Mouse (Mus musculus) layer of hippocampus, adult 18-20 months (tissue): ENCODE measurements around the gene Clec4a3. TPM values are rescaled to one million over a fixed set of nuclear protein-coding genes. Genes with fewer than 3 reads are reported as not detected.
"Not testable (repeated sequence)": the region's sequence is repeated elsewhere in the genome, so short reads cannot be mapped to it uniquely, and the experiment has no call there.

Experiments
- DNase-seq, 2 experiments: peaks; one replicate each; pipeline ENCODE4 v3.0.0; 2022; ENCODE audit warnings: low spot score in 2 of 2
- long read RNA-seq: library from polyadenylated mRNA; stranded (forward); transcript quantifications from one replicate; pipeline ENCODE4 v2.0.0, GENCODE M21; 2021
- total RNA-seq, 2 experiments: library from RNA; stranded (reverse); gene quantifications; 2 replicates each; pipeline ENCODE4 v1.2.3; 2021

Clec4a3 gene
- under 1 TPM; 0.38 to 0.82 TPM for total RNA-seq
- long read RNA-seq, result 0 reads

DNA sequence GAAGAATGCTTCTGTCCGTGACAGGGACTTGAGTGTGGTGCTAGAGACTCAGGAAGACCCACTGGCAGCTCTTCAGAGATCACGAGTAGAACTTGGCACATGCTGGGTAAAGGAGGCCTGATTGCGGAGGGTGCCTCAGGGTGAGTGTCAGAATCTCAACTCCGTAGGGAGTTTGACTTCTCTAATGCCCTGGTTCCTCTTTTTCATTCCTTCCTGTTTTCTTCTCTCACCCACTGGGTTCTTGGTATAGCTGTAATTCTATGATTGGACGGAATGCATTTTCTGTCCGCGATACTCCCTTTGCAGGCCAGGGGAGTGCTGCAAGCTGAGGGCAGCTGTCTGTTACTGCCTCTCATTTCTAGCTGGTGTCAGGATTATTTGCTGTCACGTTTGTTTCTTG is at the start of gene Clec4a3:
Gene Clec4a3 (plus strand): TSS at position 115 of the 400 bp plus-strand sequence.
- no peak for DNase-seq

DNA sequence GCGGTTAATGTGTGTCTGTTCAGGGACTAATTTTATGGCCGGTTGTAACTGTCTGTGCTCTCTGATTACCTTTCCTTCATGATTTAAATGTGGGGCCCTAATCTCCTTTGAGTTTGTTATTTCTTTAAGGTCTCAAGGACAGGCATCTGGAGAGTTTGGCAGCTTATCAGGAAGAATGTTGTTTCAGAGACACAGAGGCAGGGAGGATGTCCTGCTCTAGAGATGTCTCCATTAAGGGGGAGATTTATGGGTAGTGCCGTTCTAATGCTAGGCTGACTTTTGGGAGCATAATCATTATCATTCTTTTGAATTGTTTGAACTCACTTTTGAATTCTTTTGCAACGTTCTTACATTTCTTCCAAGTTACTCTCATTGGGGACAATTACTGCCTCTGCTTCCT is 32.4 kb upstream of the Clec4a3 start:
- DNase-seq, result no peak

DNA sequence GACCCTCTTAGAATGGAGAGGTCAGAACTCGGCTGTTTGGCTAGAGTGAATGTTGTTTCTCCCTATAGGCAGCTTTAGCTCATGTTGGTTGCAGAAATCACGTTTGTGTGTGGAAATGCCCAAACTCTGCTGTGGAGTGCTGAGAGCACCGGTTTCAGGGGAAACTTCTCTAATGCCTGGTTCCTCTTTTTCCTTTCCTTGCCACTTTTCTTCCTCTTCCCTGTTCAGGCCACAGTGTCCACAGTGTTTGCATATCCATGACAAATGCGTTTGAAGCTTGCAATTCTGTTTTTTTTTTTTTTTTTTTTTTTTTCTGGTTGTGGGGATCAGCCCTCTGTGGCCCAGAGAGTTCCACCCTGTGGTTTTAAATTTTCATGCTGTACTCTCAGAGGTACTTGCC is 30.9 kb upstream of the Clec4a3 start, which contains the start of gene Clec4a1:
Gene Clec4a1 (plus strand): TSS at position 398 of the 400 bp plus-strand sequence.
- DNase-seq, result no peak

DNA sequence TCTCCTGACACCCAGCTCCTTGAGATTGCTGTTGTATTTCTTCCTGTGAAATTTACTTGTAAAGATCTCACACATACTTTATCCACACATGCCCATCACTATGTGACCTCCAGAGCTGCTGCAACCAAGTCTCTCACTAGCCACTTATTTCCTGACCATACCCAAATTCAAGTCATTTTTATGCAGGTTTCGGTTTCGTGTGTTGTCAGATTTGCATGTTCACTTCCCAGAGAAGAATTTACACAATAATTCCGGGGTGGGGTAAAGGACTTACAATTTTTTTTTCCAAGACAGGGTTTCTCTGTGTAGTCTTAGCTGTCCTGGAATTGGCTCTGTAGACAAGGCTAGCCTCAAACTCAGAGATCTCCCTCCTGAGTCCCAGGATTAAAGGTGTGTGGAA is 17.5 kb upstream of the Clec4a3 start:
- DNase-seq, result no peak

DNA sequence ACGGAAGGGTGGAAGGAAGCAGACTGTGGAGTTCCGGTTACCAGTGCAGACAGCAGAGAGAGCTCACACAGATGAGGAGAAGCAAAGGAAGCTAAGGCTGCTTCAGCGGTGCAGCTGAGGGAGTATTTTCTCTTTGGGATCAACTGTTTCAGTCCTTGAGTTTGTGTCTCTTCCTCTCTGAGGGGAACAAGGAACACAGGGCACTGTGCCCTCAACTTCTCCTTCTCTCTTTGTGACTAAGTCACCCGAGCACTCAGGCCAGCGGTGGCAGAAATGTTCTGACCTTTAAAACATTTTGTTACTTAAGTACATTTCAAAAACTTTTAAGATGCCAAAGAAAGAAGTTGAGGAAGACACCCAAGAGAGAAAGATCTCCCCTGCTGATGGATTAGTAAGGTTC is 12.7 kb upstream of the Clec4a3 start:
- no peak for DNase-seq

DNA sequence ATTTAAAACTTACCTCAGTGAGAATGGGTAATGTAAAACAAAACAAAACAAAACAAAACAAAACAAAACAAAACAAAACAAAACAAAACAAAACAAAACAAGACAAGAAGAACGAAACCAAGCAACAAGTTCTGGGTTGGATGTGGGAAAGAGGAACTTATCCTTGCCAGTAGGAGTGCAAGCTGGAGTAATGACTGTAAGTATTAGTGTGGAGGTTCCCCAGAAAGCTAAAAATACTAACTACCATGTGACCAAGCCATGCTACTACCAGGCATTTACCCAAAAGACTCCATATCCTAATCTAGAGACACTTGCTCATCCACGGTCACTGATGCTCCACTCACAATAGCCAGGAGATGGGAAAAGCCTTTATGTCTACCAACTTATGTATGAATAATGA is 5.6 kb upstream of the Clec4a3 start:
- no peak for DNase-seq

DNA sequence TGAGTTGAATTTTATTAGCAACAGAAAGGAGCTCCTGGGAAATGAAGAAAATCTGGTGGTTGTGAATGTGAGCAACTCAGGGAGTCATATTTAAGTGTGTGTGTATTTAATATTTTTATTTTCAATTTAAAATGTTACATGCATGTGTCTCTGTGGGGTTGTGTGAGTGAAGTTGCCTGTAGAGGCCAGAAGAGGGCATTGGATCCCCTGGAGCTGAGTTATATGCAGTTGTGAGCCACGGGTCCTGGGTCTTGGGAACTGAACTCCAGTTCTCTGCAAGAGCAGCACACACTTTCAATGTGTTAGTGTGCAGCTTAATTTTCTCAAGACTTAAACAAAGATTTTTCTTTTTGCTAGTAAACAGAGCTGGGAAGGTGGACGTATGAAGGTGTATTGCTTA is 12.2 kb downstream of the Clec4a3 start:
- DNase-seq, result no peak

DNA sequence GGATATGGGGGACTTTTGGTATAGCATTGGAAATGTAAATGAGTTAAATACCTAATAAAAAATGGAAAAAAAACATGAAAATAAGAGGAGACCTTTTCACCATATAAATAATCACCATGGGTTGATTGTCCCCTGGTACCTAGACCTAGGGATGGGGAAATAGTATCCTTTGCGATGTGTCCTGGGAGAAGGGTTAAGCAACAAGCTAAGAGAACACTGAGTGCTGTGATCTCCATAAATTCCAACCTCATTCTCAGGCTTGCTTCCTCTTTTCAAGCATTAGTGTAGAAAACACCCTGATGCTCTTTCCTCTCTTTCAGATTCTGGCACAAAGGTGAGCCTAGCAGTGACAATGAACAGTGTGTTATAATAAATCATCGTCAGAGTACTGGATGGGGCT is 16.7 kb downstream of the Clec4a3 start:
- no peak for DNase-seq

DNA sequence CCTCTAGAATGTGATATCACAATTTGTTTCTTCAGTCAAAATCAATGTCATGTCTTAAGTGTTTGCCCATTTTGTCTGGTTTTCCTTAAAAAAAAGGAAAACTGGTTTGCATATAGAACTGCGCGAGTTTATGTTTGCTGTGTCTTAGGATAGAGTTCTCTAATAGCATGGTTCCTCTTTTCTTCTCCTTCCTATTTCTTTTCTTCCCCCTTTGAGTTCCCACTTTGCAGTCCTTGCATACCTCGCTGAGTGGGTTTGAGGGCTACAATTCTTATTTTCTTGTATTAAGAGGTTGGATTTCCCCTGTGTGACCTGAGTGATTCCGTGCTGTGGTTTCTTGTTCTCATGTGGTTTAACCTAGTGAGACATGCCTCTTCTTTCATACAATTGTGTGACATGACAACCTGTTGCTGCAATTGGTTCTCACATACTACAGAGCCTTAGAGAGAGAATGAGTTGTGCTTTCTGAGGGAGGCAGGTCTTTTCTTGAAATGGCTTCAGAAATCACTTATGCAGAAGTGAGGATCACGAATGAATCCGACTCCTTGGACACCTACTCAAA is 37.6 kb downstream of the Clec4a3 start, which contains the start of gene Clec4a4:
Gene Clec4a4 (plus strand): TSS at position 492 of the 562 bp plus-strand sequence.
- DNase-seq, result no peak

DNA sequence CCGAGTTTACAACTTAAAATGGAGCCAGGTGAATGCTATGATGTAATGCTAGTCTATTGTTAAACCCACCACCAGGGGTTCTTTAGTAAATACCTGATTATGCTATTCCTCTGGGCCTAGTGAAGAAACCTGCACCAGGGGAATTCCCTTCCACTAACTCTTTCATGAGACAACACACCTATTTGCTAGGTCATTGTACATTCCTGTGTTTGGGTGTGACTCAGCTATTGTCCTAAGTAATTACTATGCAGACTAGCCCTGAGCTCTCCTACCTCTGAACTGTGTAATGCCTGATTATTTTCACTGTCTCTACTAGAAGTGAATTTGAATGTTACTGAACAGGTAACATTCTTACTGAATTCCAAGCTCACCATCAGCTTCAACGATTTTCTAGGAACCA is 52.4 kb downstream of the Clec4a3 start:
- not testable (repeated sequence) for DNase-seq

DNA sequence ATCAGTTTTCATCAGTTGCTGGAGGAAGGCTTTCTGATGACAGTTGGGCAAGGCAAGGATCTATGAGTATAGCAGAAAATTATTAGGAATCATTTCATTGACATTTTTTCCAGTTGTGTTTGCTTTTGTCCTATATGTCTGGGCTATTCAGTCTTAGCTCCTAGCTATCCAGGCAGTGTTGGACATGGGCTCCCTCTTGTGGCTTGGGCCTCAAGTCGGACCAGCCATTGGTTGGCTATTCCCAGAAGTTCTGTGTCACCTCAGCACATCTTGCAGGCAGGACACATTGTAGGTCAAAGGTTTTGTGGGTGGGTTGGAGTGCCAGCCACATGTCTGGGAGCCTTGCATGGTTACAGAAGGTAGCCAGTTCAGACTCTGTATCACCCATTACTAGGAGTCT is 53.3 kb downstream of the Clec4a3 start:
- no peak for DNase-seq

Other genes with a start within 250 kb of the Clec4a3 start
- not detected for gene Nanog, start 245.0 kb upstream of the Clec4a3 start, total RNA-seq
- 100 to 1,000 TPM; 110 to 113 TPM for gene Slc2a3, start 150.9 kb upstream of the Clec4a3 start, total RNA-seq
- gene Foxj2, start 132.6 kb upstream of the Clec4a3 start, total RNA-seq, result 10 to 100 TPM; 29.1 to 29.9 TPM
- gene C3ar1, start 96.4 kb upstream of the Clec4a3 start, total RNA-seq, result under 1 TPM; 0.38 to 0.79 TPM
- 100 to 1,000 TPM; 212 to 213 TPM for gene Necap1, start 78.0 kb upstream of the Clec4a3 start, total RNA-seq
- gene Clec4a1, start 30.7 kb upstream of the Clec4a3 start, total RNA-seq, result under 1 TPM; 0.27 to 0.41 TPM
- not detected for gene Clec4a4, start 37.9 kb downstream of the Clec4a3 start, total RNA-seq
- not detected for gene Clec4b1, start 97.4 kb downstream of the Clec4a3 start, total RNA-seq
- gene Clec4a2, start 153.9 kb downstream of the Clec4a3 start, total RNA-seq, result 1 to 10 TPM; 1.3 to 2.0 TPM
- not detected for gene Clec4b2, start 220.4 kb downstream of the Clec4a3 start, total RNA-seq